Mouse (Mus musculus) kidney, adult 2 months (tissue): Measurements from ENCODE around the gene Bmper.

ENCODE experiments used
- CTCF ChIP-seq: fragments of 200-500 bp; conservative IDR thresholded peaks from 2 replicates; pipeline ENCODE4 v1.5.1; 2011; ENCODE audit warnings: low read depth, mild to moderate bottlenecking, control low read depth, low read length, moderate library complexity, mixed read lengths; ENCODE audit not compliant: insufficient read depth, insufficient read length
- POLR2A ChIP-seq: fragments of 200-500 bp; IDR thresholded peaks from one replicate; pipeline ENCODE4 v1.6.1; 2011; ENCODE audit warnings: low read depth, low read length, control low read depth

GRCm38 (mm10) chr9:23407416-23407815, 184.5 kb downstream of the Bmper start:
- no peak for TF ChIP-seq POLR2A
- TF ChIP-seq CTCF = no peak
